Mouse (Mus musculus) megakaryocyte, embryonic 14.5 days (primary cell): ENCODE measurements at regions not wholly inside any gene's neighbourhood (a gene's known extent, or its start where the extent isn't known, plus 50 kb on each side); places are given as distances from the start of the nearest gene placed in this dataset.

Experiments
- H3K27me3 ChIP-seq: replicated peaks from 2 replicates; pipeline ENCODE3; 2012; ENCODE audit warnings: inconsistent platforms
- H3K36me3 ChIP-seq: replicated peaks from 2 replicates; pipeline ENCODE3; 2012; ENCODE audit warnings: low read length, inconsistent platforms, mixed read lengths
- H3K4me1 ChIP-seq: 2 replicates; pipeline ENCODE4 v1.6.1; 2012; ENCODE audit warnings: inconsistent platforms
- H3K4me3 ChIP-seq: replicated peaks from 2 replicates; pipeline ENCODE3; 2012; ENCODE audit warnings: moderate library complexity, mild to moderate bottlenecking, inconsistent platforms
- H3K9me3 ChIP-seq: 2 replicates; pipeline ENCODE4 v1.6.1; 2012; ENCODE audit warnings: inconsistent platforms
- FLI1 ChIP-seq: IDR thresholded peaks from 2 replicates; pipeline ENCODE4 v1.6.1; 2012; ENCODE audit warnings: low read length, inconsistent platforms, mixed read lengths
- GATA1 ChIP-seq: IDR thresholded peaks from 3 replicates; pipeline ENCODE4 v1.6.1; 2012; ENCODE audit warnings: mixed read lengths, low read length, inconsistent platforms, borderline replicate concordance

DNA sequence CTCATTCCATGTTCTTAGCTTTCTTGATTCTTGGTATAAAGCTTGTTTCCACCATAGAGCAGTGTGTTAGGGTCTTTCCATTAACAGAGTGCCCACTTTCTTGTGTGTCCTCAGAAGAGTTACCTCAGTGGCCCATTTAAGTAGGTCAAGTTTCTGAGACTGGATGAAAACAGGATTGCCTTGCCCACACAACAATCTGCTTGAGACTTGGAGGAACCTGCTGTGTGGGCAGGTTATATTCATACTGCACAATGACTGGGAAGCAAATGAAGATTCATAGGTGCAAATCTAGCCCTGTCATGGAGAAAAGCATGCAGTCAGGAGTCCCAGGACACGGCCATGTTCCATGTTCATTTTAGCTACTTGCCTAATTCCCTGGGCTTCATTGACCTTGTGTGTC is 1984.1 kb upstream of the Lrrc6 start:
- TF ChIP-seq FLI1 (no peak), GATA1 (no peak)
- Histone ChIP-seq H3K9me3 (peaks cover 4% of the 10 kb centered on the region; the same call in 1 of the 2 replicates), H3K4me1 (no peaks in the 10 kb centered on the region), H3K4me3 (no peak overlapping the region), H3K36me3 (no peaks in the 10 kb centered on the region), H3K27me3 (no peaks in the 10 kb centered on the region)

DNA sequence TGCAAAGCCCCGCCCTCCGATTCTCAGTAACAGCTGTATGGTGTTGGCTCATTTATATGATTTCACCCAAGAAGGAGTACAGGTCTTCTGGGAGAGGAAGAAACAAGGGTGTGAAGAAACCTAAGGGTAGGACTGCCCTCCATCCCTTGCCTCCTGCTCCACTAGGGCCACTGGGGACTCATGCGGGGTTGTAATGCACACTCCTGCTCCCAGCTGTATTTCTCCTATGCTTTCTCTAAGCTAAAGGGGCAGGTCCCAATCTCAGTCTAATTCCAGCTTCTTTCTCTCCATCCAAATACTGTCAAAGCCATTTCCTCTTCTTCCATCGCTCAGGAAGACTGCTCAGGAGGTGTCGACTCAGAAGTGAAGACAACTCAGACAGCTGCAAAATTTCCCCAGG is 1977.0 kb upstream of the Lrrc6 start:
- Histone ChIP-seq H3K27me3 (no peaks in the 10 kb centered on the region), H3K36me3 (no peaks in the 10 kb centered on the region), H3K4me1 (no peaks in the 10 kb centered on the region), H3K4me3 (no peak overlapping the region), H3K9me3 (peaks cover 11% of the 10 kb centered on the region)
- TF ChIP-seq FLI1 (no peak), GATA1 (no peak)

DNA sequence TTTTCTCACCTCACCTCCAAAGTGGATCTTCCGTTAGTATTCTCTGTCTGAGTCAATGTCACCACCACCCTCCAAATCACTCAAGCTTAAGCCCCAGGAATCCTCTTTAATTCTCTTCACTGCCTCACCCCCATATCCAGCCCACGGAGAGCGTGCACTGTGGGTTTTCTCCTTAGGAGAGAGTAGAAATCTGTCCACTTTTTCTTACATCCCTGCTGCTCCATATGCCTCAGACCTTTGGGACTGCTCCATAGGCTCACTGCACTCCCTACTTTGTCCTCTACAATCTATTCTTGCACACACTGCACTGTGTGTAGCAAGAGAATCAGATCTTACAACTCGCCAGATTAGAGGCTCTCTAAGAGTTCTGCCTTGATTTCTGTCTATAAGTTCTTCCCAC is 1971.2 kb upstream of the Lrrc6 start:
- H3K9me3 ChIP-seq: peaks cover 23% of the 10 kb centered on the region
- H3K36me3 ChIP-seq: no peaks in the 10 kb centered on the region
- no peaks in the 10 kb centered on the region for H3K27me3 ChIP-seq
- H3K4me3 ChIP-seq: no peak overlapping the region
- no peaks in the 10 kb centered on the region for H3K4me1 ChIP-seq
- TF ChIP-seq FLI1: no peak
- no peak for TF ChIP-seq GATA1

DNA sequence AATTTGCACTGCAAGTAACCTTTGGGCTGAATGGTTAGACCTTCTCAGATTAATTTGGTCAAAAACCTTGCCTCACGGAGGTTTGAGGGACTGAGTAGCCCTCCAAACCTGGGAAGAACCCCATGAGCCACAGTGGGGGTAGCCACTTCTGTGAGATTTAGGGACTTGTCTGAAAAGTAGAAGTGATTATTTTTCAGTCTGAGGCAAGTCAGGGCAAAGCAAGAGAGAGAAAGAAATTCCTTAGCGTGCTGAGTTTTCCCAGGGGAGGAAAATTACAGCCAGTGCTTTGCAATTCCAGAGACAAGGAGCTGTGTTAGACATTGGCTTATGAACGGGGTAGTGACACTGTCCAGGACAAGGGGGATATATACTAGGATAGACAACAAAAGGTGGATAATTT is 1962.1 kb upstream of the Lrrc6 start:
- TF ChIP-seq GATA1: no peak
- no peak for TF ChIP-seq FLI1
- no peaks in the 10 kb centered on the region for H3K4me1 ChIP-seq
- H3K4me3 ChIP-seq: no peak overlapping the region

DNA sequence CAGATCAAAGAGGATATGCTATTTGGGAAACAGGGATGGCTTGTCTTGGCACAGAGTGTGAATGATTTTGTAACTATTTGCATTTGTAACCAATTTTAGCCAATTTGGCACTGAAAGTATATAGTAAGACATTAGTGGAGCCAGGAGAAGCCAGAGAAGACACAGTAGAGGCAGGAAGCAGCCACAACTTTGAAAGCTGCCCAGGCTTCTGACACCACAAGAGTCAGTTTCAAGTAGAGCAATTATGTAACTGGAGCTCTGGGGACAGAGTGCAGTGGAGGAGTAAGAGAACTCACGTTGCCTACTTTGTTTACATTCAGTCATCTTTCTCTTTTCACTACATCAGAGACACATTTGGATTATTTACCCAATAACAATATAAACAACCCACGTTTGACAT is 1956.5 kb upstream of the Lrrc6 start:
- Histone ChIP-seq H3K27me3 (no peaks in the 10 kb centered on the region), H3K4me3 (no peak overlapping the region), H3K4me1 (no peaks in the 10 kb centered on the region), H3K36me3 (no peaks in the 10 kb centered on the region), H3K9me3 (0 out of 2 replicates have a peak, but pooled peaks cover 5% of the 10 kb centered on the region)
- TF ChIP-seq GATA1 (no peak), FLI1 (no peak)

More for the DNA sequence above, 1962.1 kb upstream of the Lrrc6 start:
- Histone ChIP-seq H3K27me3 (no peaks in the 10 kb centered on the region), H3K36me3 (no peaks in the 10 kb centered on the region), H3K9me3 (0 out of 2 replicates have a peak, but pooled peaks cover 3% of the 10 kb centered on the region)

DNA sequence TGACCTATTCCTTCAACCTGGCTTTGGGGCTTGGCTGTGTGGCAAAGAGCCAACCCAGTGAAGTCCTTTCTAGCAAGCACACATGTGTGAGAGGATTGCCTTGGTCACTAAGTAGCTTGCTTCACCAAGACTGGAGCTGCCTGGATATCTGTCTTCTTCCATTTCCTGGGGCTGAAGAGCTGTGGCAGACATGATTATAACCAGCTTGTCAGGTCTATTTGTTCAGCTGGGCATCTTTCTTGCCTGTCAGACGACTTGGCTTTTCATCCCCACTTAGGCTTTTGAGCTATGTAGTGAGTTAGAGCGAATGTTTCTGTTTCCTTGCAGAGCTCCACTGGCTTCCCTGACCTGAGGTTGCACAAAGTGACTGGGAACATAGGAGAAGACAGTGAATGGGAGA is 1951.3 kb upstream of the Lrrc6 start:
- TF ChIP-seq GATA1 (no peak), FLI1 (no peak)
- no peak overlapping the region for H3K4me3 ChIP-seq
- H3K9me3 ChIP-seq: 0 out of 2 replicates have a peak, but pooled peaks cover 5% of the 10 kb centered on the region
- no peaks in the 10 kb centered on the region for H3K27me3 ChIP-seq
- no peaks in the 10 kb centered on the region for H3K4me1 ChIP-seq
- no peaks in the 10 kb centered on the region for H3K36me3 ChIP-seq

DNA sequence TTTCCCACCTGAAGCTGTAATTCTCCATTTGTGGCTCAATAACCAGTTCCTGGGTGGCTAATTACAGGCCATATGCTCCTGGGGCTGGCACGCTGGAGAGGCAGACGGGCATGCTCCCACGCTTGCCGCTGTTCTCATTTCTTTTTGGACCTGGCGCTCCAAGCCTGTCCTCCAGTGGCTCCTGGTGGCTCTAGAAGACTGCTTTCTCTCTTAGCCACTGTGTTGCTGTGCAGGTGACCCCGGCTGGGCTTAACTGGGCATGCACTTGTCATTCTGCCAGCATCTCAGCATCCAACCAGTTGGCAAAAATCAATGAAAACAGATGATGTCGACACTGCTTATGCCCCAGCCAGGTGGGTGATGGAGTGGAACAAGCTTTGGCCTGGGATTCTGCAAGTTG is 1944.6 kb upstream of the Lrrc6 start:
- Histone ChIP-seq H3K4me3 (no peak overlapping the region), H3K4me1 (no peaks in the 10 kb centered on the region), H3K36me3 (no peaks in the 10 kb centered on the region), H3K9me3 (no peaks in the 10 kb centered on the region; the same call in 1 of the 2 replicates), H3K27me3 (no peaks in the 10 kb centered on the region)
- no peak for TF ChIP-seq GATA1
- no peak for TF ChIP-seq FLI1

DNA sequence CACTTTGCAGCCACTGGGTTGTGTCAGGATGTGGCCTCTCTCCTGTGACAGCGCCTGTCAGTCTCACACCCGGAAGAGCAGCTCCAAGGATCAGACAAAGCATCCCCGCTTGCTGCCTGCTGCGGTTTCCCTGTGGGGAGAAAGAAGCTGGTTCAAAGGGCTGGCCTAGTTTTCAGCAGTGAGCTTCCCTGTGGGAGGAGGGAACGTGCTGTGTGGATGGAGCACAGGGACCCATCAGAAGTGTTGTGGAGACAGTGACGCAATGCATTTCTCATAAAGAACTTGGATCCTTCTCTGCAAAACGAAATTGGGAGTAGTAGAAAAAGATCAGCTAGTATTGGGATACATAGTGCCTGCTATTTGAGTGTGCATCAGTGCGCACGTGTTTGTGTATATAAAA is 1939.9 kb upstream of the Lrrc6 start:
- Histone ChIP-seq H3K4me1 (no peaks in the 10 kb centered on the region), H3K9me3 (no peaks in the 10 kb centered on the region; the same call in 1 of the 2 replicates), H3K27me3 (no peaks in the 10 kb centered on the region), H3K36me3 (no peaks in the 10 kb centered on the region), H3K4me3 (no peak overlapping the region)
- no peak for TF ChIP-seq FLI1
- TF ChIP-seq GATA1: no peak

DNA sequence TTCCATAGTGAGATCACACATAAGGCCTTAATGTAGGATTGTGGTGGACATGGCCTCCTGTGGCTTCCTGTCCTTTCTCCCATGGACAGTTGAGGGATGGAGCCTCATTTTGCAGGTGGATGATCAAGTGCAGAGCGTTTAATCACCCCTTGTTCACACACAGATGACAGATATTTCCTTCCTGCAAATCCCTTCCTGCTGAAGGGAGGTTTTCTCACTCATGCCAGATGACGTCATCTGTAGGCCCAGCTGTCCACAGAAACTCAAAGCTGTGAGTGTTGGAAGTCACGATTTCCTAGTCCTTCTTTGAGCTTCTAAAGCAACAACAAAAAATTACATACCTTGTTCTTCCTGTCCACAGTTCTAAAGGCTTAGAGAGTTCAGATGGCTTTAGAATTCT is 1935.3 kb upstream of the Lrrc6 start:
- TF ChIP-seq FLI1 (no peak), GATA1 (no peak)
- Histone ChIP-seq H3K9me3 (no peaks in the 10 kb centered on the region), H3K4me3 (no peak overlapping the region), H3K4me1 (no peaks in the 10 kb centered on the region), H3K36me3 (no peaks in the 10 kb centered on the region), H3K27me3 (no peaks in the 10 kb centered on the region)

DNA sequence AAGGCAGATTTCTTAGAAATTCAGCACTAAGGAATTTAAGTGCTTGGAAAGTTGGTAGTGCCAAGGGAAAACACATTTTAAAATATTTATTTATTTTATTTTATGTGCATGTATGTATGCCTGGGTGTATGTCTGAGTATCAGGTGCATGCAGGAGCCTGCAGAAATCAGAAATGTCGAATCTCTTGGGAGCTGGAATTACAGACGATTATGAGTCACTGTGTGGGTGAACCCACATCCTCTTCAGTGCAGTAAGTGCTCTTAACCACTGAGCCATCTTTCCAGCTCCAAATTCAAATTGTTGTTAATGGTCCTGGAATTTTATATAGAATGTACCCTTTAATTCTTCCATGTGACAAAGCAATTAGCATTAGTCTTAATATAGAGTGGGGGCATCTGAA is 1930.5 kb upstream of the Lrrc6 start:
- Histone ChIP-seq H3K27me3 (peaks cover 2% of the 10 kb centered on the region), H3K4me1 (no peaks in the 10 kb centered on the region), H3K36me3 (no peaks in the 10 kb centered on the region), H3K9me3 (no peaks in the 10 kb centered on the region), H3K4me3 (no peak overlapping the region)
- TF ChIP-seq GATA1: no peak
- no peak for TF ChIP-seq FLI1

DNA sequence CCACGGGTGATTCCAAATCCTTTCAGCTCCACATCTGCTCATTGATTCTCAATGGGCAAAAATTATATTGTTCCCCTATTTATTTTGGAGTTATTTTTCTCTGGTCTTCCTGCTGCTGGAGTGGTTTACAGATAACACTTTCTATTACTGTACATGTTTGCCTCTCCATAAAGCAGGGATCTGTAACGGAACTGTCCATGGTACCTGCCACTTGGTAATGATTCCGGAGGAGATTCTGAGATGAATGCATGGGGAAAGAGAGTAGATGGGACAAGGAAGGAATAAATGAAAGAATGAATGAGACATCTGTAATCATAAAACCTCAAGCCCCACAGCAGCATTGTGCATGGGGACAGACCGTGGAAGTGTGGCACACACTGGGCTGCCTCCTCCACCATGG is 1929.8 kb upstream of the Lrrc6 start:
- H3K36me3 ChIP-seq: no peaks in the 10 kb centered on the region
- TF ChIP-seq GATA1: no peak
- TF ChIP-seq FLI1: no peak
- no peaks in the 10 kb centered on the region for H3K9me3 ChIP-seq
- H3K27me3 ChIP-seq: peaks cover 2% of the 10 kb centered on the region
- H3K4me3 ChIP-seq: no peak overlapping the region
- no peaks in the 10 kb centered on the region for H3K4me1 ChIP-seq
